Mouse (Mus musculus) adrenal gland, adult 18-20 months (tissue): ENCODE measurements around the gene Thpo. TPM values are rescaled to one million over a fixed set of nuclear protein-coding genes. Genes with fewer than 3 reads are reported as not detected.

Experiments used
- DNase-seq, 2 experiments: peaks; one replicate each; pipeline ENCODE4 v3.0.0; 2021 to 2022; ENCODE audit warnings: low spot score in 2 of 2
- long read RNA-seq, 2 experiments: library from polyadenylated mRNA; stranded (forward); transcript quantifications; one replicate each; pipeline ENCODE4 v2.0.0; 2021
- total RNA-seq, 2 experiments: library from RNA; stranded (reverse); gene quantifications; 1 replicate in 1 of 2; 2 replicates in 1 of 2; pipeline ENCODE4 v1.2.3; 2021

The Thpo gene
- total RNA-seq = 1 to 10 TPM; 1.2 to 4.2 TPM
- long read RNA-seq, experiment 1, partial matches to known transcripts = 0 of 1 reads
- long read RNA-seq, experiment 1, other reads (novel, unspliced or antisense) = 1 of 1 reads
- long read RNA-seq, experiment 2, partial matches to known transcripts = 1 of 1 reads
- long read RNA-seq, experiment 2, other reads (novel, unspliced or antisense) = 0 of 1 reads

DNA sequence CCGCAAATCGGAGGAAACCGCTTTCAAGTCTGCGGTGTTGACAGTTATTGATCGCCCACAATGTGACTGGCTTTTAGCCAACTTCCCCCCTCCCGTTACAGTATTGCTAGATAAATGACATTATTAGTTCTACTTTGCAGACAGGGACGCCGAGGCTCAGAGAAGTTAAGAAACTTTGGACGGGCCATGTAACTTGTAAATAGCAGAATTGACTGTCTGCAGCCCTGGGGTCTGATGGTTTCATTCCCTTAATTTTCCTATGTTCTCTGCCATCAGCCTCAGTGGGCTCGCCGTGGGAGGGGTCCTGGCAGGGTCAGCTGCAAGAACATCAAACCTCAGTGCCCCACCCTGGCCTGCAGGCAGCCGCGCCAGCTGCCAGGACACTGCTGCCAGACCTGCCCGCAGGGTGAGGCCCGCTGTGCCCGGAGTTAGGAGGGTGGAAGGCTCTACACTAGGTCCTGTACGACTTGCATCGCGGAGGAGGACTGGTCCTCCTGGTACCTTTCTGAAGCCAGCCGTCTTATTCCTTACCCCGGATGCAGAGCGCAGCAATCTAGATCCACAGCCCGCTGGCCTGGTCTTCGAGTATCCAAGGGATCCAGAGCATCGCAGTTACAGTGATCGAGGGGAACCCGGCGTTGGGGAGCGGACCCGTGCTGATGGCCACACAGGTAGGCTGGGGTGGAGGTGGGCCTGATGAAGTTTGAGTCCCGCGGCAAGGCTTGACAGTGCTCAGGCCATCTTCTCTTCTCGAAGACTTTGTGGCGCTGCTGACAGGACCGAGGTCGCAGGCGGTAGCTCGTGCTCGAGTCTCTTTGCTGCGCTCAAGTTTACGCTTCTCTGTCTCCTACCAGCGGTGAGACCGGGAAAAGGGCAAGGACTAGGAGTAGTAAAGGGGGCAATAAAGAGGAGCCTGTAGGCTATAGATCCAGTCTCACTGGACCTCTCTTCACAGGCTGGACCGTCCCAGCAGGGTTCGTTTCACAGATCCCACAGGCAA is at the start of gene Thpo:
Gene Thpo, minus strand, starts transcription at position 781 of the 1,000 bp plus-strand sequence.
- no peak for DNase-seq

DNA sequence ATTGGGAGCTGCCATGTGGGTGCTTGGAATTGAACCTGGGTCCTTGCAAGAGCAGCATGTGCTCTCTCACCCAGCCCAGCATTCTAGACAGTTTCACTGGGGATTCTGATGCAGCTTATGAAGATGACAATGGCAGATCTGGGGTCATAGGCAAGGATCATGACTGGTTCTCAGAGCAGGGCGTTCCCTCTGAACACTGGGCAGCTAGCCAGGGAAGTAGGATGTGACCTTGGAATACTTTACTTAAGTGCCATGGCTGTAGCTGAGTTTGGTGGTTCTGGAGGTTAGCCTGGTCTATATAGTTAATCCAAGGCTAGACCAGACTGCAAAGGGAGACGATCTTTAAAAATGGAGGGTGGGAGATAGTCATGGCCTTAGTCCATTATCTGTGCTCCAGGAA is 49.6 kb upstream of the Thpo start:
- no peak for DNase-seq

DNA sequence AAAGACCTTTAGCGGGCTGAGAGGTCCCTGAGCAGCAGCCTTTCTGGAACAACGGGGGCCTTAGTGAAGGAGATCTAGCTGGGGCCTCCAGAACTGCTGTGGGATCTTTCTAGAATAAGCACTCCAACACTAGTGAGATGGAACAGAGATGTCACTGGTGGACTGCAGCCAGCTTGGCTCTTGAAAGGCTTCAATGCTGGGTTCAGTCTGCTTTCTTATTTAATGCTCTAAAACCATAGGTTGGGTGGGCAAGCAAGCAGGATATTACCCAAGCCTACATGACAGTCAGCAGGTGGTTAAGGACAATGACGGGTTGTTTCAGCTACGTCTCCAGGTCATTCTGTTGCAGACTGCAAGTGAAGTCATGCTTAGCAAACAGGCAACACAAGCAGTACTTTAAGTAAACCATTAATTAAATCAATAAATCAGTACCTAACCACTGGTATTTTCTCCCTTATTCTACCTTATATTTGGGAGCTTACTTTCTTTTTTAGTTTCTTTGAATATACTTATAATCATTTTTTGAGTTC is 46.9 kb upstream of the Thpo start:
- no peak for DNase-seq

- peak in 1 of 2 experiments; percentile 30 for DNase-seq
Observed at GRCm38 (mm10) chr16:20779846-20780245, 45.5 kb upstream of the Thpo start.

GRCm38 (mm10) chr16:20775021-20775420 is 40.7 kb upstream of the Thpo start:
- DNase-seq = no peak

DNA sequence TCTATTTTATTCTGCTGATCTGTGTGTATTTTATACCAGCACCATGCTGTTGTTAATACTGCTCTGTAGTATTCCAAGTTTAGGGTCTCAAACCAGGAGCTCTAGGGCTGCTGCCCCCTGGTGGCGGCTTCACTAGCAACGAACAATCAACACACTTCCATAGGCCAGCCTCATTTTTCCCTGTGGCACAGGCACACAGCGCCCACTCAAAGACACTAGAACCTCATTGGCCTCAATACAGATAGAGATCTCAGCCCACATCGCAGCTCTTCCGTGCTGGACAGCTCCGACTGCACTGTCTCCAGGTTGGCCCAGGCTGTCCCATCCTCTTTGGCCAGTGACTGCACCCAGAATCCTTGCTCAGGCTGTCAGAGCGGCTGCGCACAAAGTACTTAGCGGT is 30.9 kb upstream of the Thpo start:
- peak; percentile 46 to 54 for DNase-seq

DNA sequence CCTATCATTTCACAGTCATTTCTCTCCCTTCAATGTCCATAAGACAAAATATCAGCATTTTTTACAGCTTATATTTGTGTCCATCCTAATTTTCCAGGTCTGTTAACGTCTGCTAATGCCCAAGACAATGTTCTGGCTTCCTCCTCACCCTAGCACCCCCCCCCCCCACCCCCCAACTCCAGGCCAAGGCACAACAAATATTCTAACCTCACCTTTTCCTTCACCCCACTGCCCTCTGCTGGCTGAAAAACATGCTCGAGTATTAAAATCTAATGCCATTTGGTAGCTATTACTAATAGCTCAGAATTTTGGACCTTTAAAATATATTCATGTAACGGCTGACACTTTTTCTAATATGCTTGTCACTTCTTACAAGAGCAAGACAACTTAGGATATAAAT is 27.4 kb upstream of the Thpo start:
- DNase-seq = peak; percentile 45 to 55

DNA sequence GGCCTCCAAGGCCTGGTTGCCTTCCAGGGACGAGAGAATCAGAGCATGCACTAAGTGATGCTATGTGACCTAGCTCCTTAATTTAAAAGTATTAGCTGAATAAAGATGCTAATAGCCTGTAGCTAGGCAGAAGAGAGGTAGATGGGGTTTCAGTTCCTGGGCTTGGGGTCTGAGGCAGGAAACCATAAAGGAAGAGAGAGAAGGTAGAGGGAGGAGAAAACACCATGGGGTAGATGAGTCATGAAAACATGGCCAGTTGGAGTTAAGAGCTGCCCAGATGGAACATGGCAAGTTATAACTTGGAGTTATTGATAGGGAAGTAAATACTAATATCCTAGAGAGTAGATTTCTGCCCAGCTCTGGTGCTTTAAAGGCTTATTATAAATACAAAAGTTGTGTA is 23.1 kb upstream of the Thpo start:
- no peak for DNase-seq

GRCm38 (mm10) chr16:20756052-20756451 is 21.7 kb upstream of the Thpo start:
- DNase-seq = peak in 1 of 2 experiments; percentile 44

GRCm38 (mm10) chr16:20750518-20750917 is 16.2 kb upstream of the Thpo start:
- DNase-seq = no peak

- DNase-seq = peak in 1 of 2 experiments; percentile 47
Observed at GRCm38 (mm10) chr16:20746641-20747040, 12.3 kb upstream of the Thpo start.

DNA sequence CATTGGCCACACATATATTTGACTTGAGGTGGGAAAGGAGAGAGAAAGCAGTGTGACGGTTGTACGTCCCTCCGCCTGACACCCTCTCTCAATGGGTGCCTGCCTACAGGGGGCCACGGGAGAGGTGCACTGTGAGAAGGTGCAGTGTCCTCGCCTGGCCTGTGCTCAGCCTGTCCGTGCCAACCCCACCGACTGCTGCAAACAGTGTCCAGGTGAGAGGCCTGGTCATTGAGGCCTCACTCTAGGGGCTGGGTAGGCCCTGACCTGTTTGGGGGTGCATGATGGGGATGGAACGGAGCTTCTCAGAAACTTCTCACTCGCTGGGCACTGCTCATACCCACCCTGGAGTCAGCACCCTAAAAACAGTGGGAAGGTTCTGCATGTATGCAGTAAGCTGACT is 5.5 kb upstream of the Thpo start:
- DNase-seq = no peak

GRCm38 (mm10) chr16:20736823-20737222 is 2.5 kb upstream of the Thpo start:
- DNase-seq = no peak

DNA sequence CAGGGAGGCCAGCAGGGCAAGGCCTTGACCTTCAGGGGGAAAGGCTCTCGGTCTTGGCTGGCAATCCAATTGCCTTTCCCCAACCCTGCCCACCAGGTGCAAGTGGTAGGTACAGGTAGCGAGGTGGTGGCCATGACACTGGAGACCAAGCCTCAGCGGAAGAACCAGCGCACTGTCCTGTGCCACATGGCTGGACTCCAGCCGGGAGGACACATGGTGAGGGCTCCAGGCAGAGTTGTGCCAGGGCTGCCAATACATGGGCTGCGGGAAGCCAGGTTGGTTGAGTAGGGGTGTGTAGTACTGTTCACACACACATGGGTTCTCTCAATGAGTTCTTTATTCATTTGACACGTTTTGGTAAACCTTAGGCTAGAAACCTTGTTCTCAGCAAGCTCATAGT is 1.9 kb upstream of the Thpo start:
- DNase-seq = no peak

GRCm38 (mm10) chr16:20735651-20736050 is 1.3 kb upstream of the Thpo start:
- DNase-seq = no peak

DNA sequence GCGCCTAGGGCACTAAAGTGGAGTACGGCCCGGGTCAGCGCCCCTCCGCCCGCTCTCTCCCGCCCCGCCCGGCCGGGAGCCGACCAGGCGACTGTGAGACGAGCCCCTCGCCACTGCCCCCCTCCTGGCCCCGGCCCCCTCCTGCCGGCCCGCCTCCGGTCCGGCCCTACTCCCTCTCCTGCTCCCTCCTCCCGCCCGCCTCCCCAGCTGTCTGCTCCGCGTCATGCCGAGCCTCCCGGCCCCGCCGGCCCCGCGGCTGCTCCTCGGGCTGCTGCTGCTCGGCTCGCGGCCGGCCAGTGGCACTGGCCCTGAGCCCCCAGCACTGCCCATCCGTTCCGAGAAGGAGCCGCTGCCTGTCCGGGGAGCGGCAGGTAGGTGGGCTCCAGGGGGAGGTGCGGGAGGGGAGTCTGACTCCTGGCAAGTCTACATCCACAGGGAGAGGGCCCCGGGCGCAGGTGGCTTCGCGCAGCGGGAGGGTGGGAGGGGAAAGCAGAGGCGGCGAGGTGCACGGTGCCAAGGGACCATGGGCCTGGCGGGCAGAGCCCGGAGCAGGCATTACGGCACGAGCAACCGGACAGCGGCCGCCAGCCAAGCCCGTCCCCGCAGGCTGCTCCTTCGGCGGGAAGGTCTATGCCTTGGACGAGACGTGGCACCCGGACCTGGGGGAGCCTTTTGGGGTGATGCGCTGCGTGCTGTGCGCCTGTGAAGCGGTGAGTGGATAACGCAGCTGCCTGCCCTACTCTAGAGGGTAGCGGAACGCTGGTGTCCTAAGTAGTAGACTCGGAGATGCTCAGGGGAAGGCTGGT is 1.2 kb downstream of the Thpo start, which contains the start of gene Chrd:
Gene Chrd, plus strand, starts transcription at position 203 of the 806 bp plus-strand sequence.
- DNase-seq = peak; percentile 57 to 69

GRCm38 (mm10) chr16:20732251-20732924 is 1.9 kb downstream of the Thpo start:
- DNase-seq = no peak

GRCm38 (mm10) chr16:20731688-20732087 is 2.6 kb downstream of the Thpo start:
- no peak for DNase-seq

DNA sequence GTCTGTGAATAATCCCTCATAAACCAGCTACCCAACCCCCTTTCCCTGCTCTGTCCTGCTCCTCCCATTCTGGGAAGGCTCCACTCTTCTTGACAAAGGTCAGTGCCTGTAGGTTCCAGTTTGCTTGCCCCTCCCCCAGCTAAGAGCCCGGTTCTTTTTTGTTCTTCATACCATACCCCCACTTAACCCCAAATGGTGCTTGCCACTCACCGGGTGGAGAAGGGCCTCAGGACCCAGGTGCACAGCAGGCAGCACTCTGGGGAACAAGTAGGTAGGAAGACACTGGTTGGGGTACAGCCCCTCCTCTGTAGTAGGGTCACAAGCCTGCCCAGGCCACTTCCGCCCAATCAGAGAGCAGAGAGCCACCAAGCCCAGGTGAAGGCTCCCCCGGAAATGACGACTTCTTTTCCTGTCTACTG is 4.0 kb downstream of the Thpo start:
- no peak for DNase-seq

- no peak for DNase-seq
Observed at GRCm38 (mm10) chr16:20726384-20726783, 7.9 kb downstream of the Thpo start.
